Mouse (Mus musculus) layer of hippocampus, adult 11-12 months (tissue): ENCODE measurements at regions not wholly inside any gene's neighbourhood (a gene's known extent, or its start where the extent isn't known, plus 50 kb on each side); places are given as distances from the start of the nearest gene placed in this dataset.
A peak's percentile ranks its signal among the peaks of the same experiment; 100 is the strongest.

Source experiments
- DNase-seq: peaks from one replicate; pipeline ENCODE4 v3.0.0; 2022; ENCODE audit warnings: low spot score

DNA sequence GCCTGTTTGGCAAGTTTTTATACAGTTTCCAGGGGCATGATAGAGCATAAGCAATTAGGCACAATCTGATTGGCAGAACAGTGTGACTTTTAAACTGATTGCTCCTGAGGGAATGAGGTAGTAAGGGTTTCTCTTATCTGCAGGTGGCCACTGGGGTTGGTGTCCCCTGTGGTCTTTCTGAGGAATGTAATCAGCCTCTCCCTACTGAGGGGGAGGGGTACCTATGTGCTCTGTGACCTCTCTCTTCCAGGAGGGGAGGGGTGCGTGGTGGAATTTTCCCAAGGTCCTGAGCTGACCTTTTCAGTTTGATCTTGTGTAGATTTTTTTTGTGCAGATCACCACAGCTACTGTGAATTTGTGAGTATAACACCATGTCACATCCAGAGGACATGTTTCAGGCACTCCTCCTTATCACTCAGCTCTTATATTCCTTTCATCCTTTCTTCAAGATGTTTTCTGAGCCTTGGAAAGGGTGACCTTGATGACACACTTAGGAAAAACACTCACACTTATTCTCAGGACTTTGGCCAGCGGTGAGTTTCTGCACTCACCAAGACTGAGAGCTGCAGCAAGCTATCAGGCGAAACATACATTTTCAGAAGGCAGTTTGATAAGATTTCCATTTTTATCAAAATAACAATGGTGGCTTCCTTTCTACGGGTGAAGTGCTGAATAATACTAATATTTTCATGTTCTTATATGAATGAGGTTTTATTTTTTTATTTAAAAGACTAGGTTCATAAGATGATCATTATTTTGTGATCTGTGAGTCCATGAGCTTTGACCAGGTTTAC is 238.7 kb upstream of the Mmadhc start:
- DNase-seq, result no peak

DNA sequence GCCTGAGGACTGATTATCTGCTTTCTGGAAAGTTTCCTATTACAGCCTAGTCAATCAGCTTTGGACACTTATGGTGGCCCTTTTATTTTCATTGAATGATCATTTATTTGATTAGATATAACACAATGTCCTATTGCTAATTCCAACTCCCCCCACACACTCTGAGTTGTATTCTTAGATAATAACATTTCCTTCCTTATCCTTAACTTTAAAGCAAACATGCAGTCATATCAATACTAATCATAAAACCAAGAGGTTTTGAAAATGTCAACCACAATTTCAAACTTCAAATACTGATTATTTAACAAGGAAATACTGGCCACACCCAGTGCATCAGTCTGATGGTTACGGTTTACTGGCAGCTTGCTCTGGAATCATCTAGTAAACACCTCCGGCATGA is 237.1 kb upstream of the Mmadhc start:
- DNase-seq, result no peak

DNA sequence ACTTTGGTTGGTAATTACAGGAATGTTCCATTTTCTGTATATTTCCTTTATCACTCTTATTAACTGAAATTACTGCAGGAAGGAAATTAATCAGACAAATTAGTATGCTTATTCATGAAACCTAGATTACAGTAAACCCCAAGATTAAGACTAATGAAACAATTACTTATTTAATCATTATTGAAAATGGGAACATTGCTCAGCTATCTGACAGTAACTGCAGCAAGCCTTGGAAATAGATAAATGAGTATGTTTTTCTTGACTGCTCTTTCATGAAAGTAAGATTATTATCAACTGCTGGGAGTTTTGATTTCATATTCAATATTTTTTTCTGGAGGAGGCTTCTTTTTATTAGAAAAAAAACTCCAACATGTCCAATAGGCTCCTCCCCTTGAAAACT is 230.8 kb upstream of the Mmadhc start:
- DNase-seq, result no peak

- no peak for DNase-seq
These were observed 228.4 kb upstream of the Mmadhc start for GRCm38 (mm10) chr2:50524838-50525615.

- DNase-seq, result no peak
These were observed 223.6 kb upstream of the Mmadhc start for GRCm38 (mm10) chr2:50520169-50520568.

- DNase-seq, result no peak
These were observed 222.5 kb upstream of the Mmadhc start for GRCm38 (mm10) chr2:50519129-50519504.

- DNase-seq, result no peak
These were observed 221.9 kb upstream of the Mmadhc start for GRCm38 (mm10) chr2:50518371-50519128.

- DNase-seq, result no peak
These were observed 216.7 kb upstream of the Mmadhc start for GRCm38 (mm10) chr2:50513276-50513675.

GRCm38 (mm10) chr2:50498713-50499112 is 202.1 kb upstream of the Mmadhc start:
- DNase-seq, result no peak

GRCm38 (mm10) chr2:50496057-50496433 is 199.4 kb upstream of the Mmadhc start:
- no peak for DNase-seq

- DNase-seq, result no peak
These were observed 198.8 kb upstream of the Mmadhc start for GRCm38 (mm10) chr2:50495141-50496056.

GRCm38 (mm10) chr2:50493597-50494335 is 197.2 kb upstream of the Mmadhc start:
- no peak for DNase-seq

GRCm38 (mm10) chr2:50463799-50464198 is 167.2 kb upstream of the Mmadhc start:
- DNase-seq, result no peak

GRCm38 (mm10) chr2:50462378-50462777 is 165.8 kb upstream of the Mmadhc start:
- no peak for DNase-seq

GRCm38 (mm10) chr2:50456654-50457053 is 160.1 kb upstream of the Mmadhc start:
- DNase-seq, result no peak

- no peak for DNase-seq
These were observed 151.5 kb upstream of the Mmadhc start for GRCm38 (mm10) chr2:50448117-50448516.

- DNase-seq, result peak; percentile 9
These were observed 149.4 kb upstream of the Mmadhc start for GRCm38 (mm10) chr2:50445963-50446485.

GRCm38 (mm10) chr2:50440333-50440732 is 143.7 kb upstream of the Mmadhc start:
- no peak for DNase-seq

DNA sequence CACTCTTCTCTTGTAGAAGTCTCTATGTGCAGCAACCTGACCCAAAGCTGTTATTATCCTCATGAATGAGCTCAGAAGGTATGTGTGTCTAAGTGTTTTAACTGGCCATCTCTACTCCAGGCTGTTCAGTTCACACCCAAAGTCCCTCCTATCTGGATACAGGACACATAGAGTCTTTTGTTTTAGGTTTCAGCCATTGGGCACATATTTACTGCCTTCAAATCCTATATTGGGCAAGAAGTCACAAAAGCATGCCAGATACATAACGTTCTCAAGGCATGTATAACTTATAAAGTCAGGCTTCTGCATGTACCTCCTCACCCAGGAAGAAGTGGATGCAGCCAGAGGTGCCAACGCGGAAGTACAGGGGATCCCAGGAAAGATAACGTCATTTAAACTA is 136.6 kb upstream of the Mmadhc start:
- DNase-seq, result no peak

DNA sequence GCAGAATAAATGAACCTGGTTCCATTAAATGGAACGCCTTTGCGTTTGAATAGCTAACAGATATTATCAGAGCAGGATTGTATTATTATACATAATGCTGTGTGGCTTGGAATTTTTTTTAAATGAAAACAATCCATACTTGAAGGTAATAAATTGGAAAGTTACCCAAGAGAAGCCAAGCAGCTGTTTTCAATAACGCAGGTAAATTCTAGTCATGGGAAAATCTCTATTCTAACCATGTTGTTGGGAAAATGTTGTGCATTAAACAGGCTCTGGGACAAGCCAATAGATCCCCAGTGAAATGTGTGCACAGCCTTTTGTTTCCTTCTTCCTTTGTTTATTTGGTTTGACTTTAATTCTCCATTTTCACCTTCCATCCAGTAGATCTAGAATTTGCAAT is 128.6 kb upstream of the Mmadhc start:
- DNase-seq, result no peak

DNA sequence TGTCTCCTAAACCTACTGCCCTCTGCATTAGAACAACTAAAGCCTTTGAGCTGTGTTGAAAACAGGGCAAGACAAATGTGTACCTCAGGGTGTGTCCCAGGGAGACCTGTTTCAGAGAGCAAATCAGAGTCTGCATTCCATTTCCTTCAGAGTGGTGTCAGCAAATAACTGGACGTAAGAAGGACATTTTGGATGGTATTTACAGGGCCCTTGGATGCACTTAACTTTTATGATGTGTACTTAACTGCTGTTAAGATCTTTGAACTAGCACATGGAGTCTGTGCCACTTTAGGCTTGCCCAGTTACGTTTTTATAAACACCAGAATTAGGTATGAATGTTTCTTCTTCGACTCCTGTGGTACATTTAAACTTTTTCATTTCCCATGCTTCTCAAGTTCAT is 123.0 kb upstream of the Mmadhc start:
- no peak for DNase-seq
